Comparison of ENCODE assay signal across 13 mouse cellular contexts in genomic region chr11:29815670-29816069, GRCm38 (mm10). TPM values are rescaled to one million over a fixed set of nuclear protein-coding genes. Genes with fewer than 3 reads are reported as not detected.
"Had no signal": no experiment of that assay in that cellular context is flagged by ENCODE, and none has a peak within 500 bp of the region (broad histone marks: within the 10 kb centered on the region; RNA-seq: fewer than 3 reads in every experiment).

No protein-coding gene starts in this region.

- H3K4me1 ChIP-seq: kidney, embryonic 15.5 days; midbrain, embryonic 13.5 days; stomach, embryonic 15.5 days had no signal

- H3K36me3 ChIP-seq: kidney, embryonic 15.5 days; limb, embryonic 10.5 days; midbrain, embryonic 13.5 days; stomach, embryonic 15.5 days had no signal

- H3K27ac ChIP-seq: kidney, embryonic 15.5 days; left cerebral cortex, adult 2 months; limb, embryonic 10.5 days; midbrain, embryonic 13.5 days; stomach, embryonic 15.5 days had no signal

- H3K4me3 ChIP-seq: kidney, embryonic 15.5 days; left cerebral cortex, adult 2 months; limb, embryonic 10.5 days; midbrain, embryonic 13.5 days; stomach, embryonic 15.5 days had no signal

- H3K27me3 ChIP-seq: kidney, embryonic 15.5 days; midbrain, embryonic 13.5 days; stomach, embryonic 15.5 days had no signal

- ATAC-seq: lung, postnatal 0 days; midbrain, embryonic 13.5 days had no signal

- DNase-seq: kidney, postnatal 25 days; lung, adult 2 months; lung, postnatal 36 days; right cerebral cortex, postnatal 14 days; thymus, adult 2 months; thymus, postnatal 25 days had no signal

- H3K9ac ChIP-seq: kidney, embryonic 15.5 days; midbrain, embryonic 13.5 days; stomach, embryonic 15.5 days had no signal

- H3K4me2 ChIP-seq: kidney, embryonic 15.5 days; midbrain, embryonic 13.5 days; stomach, embryonic 15.5 days had no signal

- H3K9me3 ChIP-seq: kidney, embryonic 15.5 days; limb, embryonic 10.5 days; midbrain, embryonic 13.5 days; stomach, embryonic 15.5 days had no signal

RNA-seq across cellular contexts. Expression of gene 4931440F15Rik, which starts 9.8 kb away (rescaled TPM):
- total RNA-seq: megakaryocyte progenitor cell, adult 5-6 weeks had no signal
